Mouse (Mus musculus) MEL (cell line): Measurements from ENCODE around the gene 2310079G19Rik. TPM values are rescaled to one million over a fixed set of nuclear protein-coding genes. Genes with fewer than 3 reads are reported as not detected.

Source experiments
- DNase-seq: peaks from one replicate; pipeline ENCODE4 v3.0.0; 2011; ENCODE audit warnings: low read depth, low spot score
- H3K27ac ChIP-seq: 2 replicates; pipeline ENCODE4 v1.5.1; 2012; ENCODE audit warnings: low read depth, mild to moderate bottlenecking, control low read depth, low read length, moderate library complexity; ENCODE audit not compliant: control insufficient read depth
- H3K27me3 ChIP-seq, 2 experiments: fragments of 150-350 bp in 1 of 2; sonication (generic) in 1 of 2; 2 replicates each; pipeline ENCODE4 v1.6.1; 2012; ENCODE audit warnings: low read length in 2 of 2, mild to moderate bottlenecking in 2 of 2, improper control_type of control experiment in 1 of 2, moderate library complexity in 1 of 2; ENCODE audit not compliant: insufficient read depth in 2 of 2, control insufficient read depth in 1 of 2
- H3K36me3 ChIP-seq, 2 experiments: 2 replicates each; pipeline ENCODE4 v1.6.1; 2012 to 2014; ENCODE audit warnings: low read length in 2 of 2, improper control_type of control experiment in 1 of 2, inconsistent platforms in 1 of 2, mild to moderate bottlenecking in 1 of 2; ENCODE audit not compliant: insufficient read depth in 2 of 2, control insufficient read depth in 1 of 2
- H3K4me1 ChIP-seq, 2 experiments: fragments of 150-350 bp in 1 of 2; sonication (generic) in 1 of 2; 2 replicates each; pipeline ENCODE4 v1.6.1; 2012; ENCODE audit warnings: low read length in 2 of 2, improper control_type of control experiment in 1 of 2, mild to moderate bottlenecking in 1 of 2; ENCODE audit not compliant: insufficient read depth in 2 of 2, control insufficient read depth in 1 of 2
- H3K4me3 ChIP-seq, 2 experiments: fragments of 150-350 bp in 1 of 2; sonication (generic) in 1 of 2; 2 replicates each; pipeline ENCODE4 v1.5.1; 2012; ENCODE audit warnings: low read depth in 2 of 2, low read length in 2 of 2, mild to moderate bottlenecking in 2 of 2, moderate library complexity in 2 of 2, control low read depth in 1 of 2, improper control_type of control experiment in 1 of 2; ENCODE audit not compliant: control insufficient read depth in 1 of 2, insufficient read depth in 1 of 2
- H3K79me2 ChIP-seq: 2 replicates; pipeline ENCODE4 v1.6.1; 2012; ENCODE audit warnings: mild to moderate bottlenecking, low read length, moderate library complexity; ENCODE audit not compliant: control insufficient read depth, poor library complexity, insufficient read depth
- H3K9ac ChIP-seq: 2 replicates; pipeline ENCODE4 v1.6.1; 2012; ENCODE audit warnings: low read depth, mild to moderate bottlenecking, control low read depth, low read length, moderate library complexity; ENCODE audit not compliant: control insufficient read depth, poor library complexity, severe bottlenecking
- H3K9me3 ChIP-seq: fragments of 150-350 bp; sonication (generic); replicated peaks from 2 replicates; pipeline ENCODE4 v1.6.1; 2012; ENCODE audit warnings: mild to moderate bottlenecking, low read length, improper control_type of control experiment, moderate library complexity; ENCODE audit not compliant: insufficient read depth
- BHLHE40 ChIP-seq: IDR thresholded peaks from 2 replicates; pipeline ENCODE4 v1.6.1; 2012; ENCODE audit warnings: low read depth, mild to moderate bottlenecking, inconsistent platforms, low read length, improper control_type of control experiment, borderline replicate concordance
- CHD1 ChIP-seq: IDR thresholded peaks from 2 replicates; pipeline ENCODE4 v1.6.1; 2012; ENCODE audit warnings: low read depth, mild to moderate bottlenecking, inconsistent platforms, low read length, improper control_type of control experiment
- ELF1 ChIP-seq: IDR thresholded peaks from 2 replicates; pipeline ENCODE4 v1.6.1; 2014; ENCODE audit warnings: low read depth, mild to moderate bottlenecking, inconsistent platforms, low read length, improper control_type of control experiment, moderate library complexity
- EP300 ChIP-seq, 2 experiments: IDR thresholded peaks; 2 replicates each; pipeline ENCODE4 v1.6.1; 2011; ENCODE audit warnings: improper control_type of control experiment in 2 of 2, low read length in 2 of 2, low read depth in 1 of 2, mild to moderate bottlenecking in 1 of 2
- GATA1 ChIP-seq: IDR thresholded peaks from 2 replicates; pipeline ENCODE4 v1.6.1; 2011; ENCODE audit warnings: low read depth, low read length, improper control_type of control experiment
- MAFK ChIP-seq: IDR thresholded peaks from 2 replicates; pipeline ENCODE4 v1.6.1; 2011; ENCODE audit warnings: low read depth, mild to moderate bottlenecking, low read length, improper control_type of control experiment, borderline replicate concordance
- MYB ChIP-seq: IDR thresholded peaks from 2 replicates; pipeline ENCODE4 v1.6.1; 2011; ENCODE audit warnings: mild to moderate bottlenecking, low read depth, low read length, improper control_type of control experiment
- MYC ChIP-seq: IDR thresholded peaks from 2 replicates; pipeline ENCODE4 v1.6.1; 2011; ENCODE audit warnings: low read depth, mild to moderate bottlenecking, low read length, improper control_type of control experiment, moderate library complexity
- NELFE ChIP-seq: IDR thresholded peaks from 2 replicates; pipeline ENCODE4 v1.6.1; 2011; ENCODE audit warnings: low read depth, low read length, improper control_type of control experiment
- POLR2A ChIP-seq, 2 experiments: IDR thresholded peaks; 2 replicates each; pipeline ENCODE4 v1.6.1; 2011 to 2012; ENCODE audit warnings: low read length in 2 of 2, mild to moderate bottlenecking in 2 of 2, control low read depth in 1 of 2, improper control_type of control experiment in 1 of 2, low read depth in 1 of 2, moderate library complexity in 1 of 2; ENCODE audit not compliant: control insufficient read depth in 1 of 2, insufficient read depth in 1 of 2, poor library complexity in 1 of 2
- RAD21 ChIP-seq: IDR thresholded peaks from 2 replicates; pipeline ENCODE4 v1.6.1; 2011; ENCODE audit warnings: mild to moderate bottlenecking, low read depth, low read length, improper control_type of control experiment
- RCOR1 ChIP-seq: IDR thresholded peaks from 2 replicates; pipeline ENCODE4 v1.6.1; 2012; ENCODE audit warnings: low read depth, mild to moderate bottlenecking, inconsistent platforms, low read length, improper control_type of control experiment
- SIN3A ChIP-seq: IDR thresholded peaks from 2 replicates; pipeline ENCODE4 v1.6.1; 2012; ENCODE audit warnings: low read length, improper control_type of control experiment, inconsistent platforms
- TAL1 ChIP-seq: IDR thresholded peaks from 2 replicates; pipeline ENCODE4 v1.6.1; 2012; ENCODE audit warnings: mild to moderate bottlenecking, inconsistent platforms, low read length, moderate library complexity, mixed read lengths
- TCF12 ChIP-seq: IDR thresholded peaks from 2 replicates; pipeline ENCODE4 v1.6.1; 2014; ENCODE audit warnings: low read depth, mild to moderate bottlenecking, inconsistent platforms, low read length, improper control_type of control experiment, moderate library complexity
- ZMIZ1 ChIP-seq: IDR thresholded peaks from 2 replicates; pipeline ENCODE4 v1.6.1; 2012; ENCODE audit warnings: low read depth, mild to moderate bottlenecking, inconsistent platforms, low read length, improper control_type of control experiment, moderate library complexity
- ZNF384 ChIP-seq: IDR thresholded peaks from 2 replicates; pipeline ENCODE4 v1.6.1; 2012; ENCODE audit warnings: low read depth, mild to moderate bottlenecking, inconsistent platforms, low read length, improper control_type of control experiment
- polyA plus RNA-seq, 2 experiments: library from polyadenylated mRNA; stranded (reverse) in 1 of 2; unstranded in 1 of 2; fragments of >175 nt in 1 of 2; fragments of >200 nt in 1 of 2; gene quantifications; 2 replicates each; pipeline versions ENCODE4 v1.2.1 to v1.2.4; 2012; ENCODE audit warnings: low replicate concordance in 2 of 2, low read depth in 1 of 2; ENCODE audit not compliant: insufficient read length in 2 of 2, insufficient read depth in 1 of 2, missing spikeins in 1 of 2
- total RNA-seq: library from RNA; depleted of rRNA; stranded (reverse); fragments of 300-350 nt; gene quantifications from 2 replicates; pipeline ENCODE4 v1.2.3, GENCODE M21; 2012

The 2310079G19Rik gene
- total and polyA plus RNA-seq, 3 experiments, result not detected

DNA sequence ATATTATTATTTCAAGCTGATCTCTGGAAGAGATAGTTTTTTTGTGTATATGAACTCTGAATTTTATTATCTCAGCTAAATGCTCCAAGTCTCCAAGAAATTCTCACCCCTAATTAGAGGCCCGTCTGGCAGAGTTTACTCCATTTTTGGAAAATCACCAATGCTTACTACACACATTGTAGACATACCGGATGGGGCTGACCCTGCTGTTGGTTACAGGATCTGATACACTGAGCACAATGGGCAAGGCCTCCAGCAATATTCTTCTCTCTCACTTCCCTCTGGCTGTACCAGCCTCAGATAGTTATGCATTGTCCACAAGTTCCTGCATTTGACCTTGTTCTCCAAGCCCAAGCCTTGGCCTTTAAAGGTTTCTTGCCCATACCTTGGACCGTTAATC, 12.6 kb upstream of the 2310079G19Rik start:
- no peaks in the 10 kb centered on the region for H3K27me3 ChIP-seq
- H3K36me3 ChIP-seq, result no peaks in the 10 kb centered on the region
- H3K4me3 ChIP-seq, result no peak overlapping the region
- no peak overlapping the region for H3K27ac ChIP-seq
- no peak for DNase-seq
- no peaks in the 10 kb centered on the region for H3K4me1 ChIP-seq
- no peak overlapping the region for H3K9ac ChIP-seq
- H3K9me3 ChIP-seq, result no peaks in the 10 kb centered on the region
- TF ChIP-seq RAD21 (no peak), RCOR1 (no peak), TCF12 (no peak), ELF1 (no peak)
- no peaks in the 10 kb centered on the region for H3K79me2 ChIP-seq

- no peaks in the 10 kb centered on the region for H3K79me2 ChIP-seq
- TF ChIP-seq TAL1 (no peak), EP300 (IDR thresholded peaks at IDR 0.05; ENCODE audit: low read depth in 1 of 2, low read length in 2 of 2) (no peak), MAFK (no peak), ZNF384 (no peak), SIN3A (no peak), RCOR1 (no peak), CHD1 (no peak), RAD21 (no peak)
- H3K9me3 ChIP-seq, result no peaks in the 10 kb centered on the region
- no peak overlapping the region for H3K9ac ChIP-seq
- no peaks in the 10 kb centered on the region for H3K36me3 ChIP-seq
- no peaks in the 10 kb centered on the region for H3K27me3 ChIP-seq
- no peak overlapping the region for H3K4me3 ChIP-seq
- H3K27ac ChIP-seq, result no peak overlapping the region
- no peak for DNase-seq
- H3K4me1 ChIP-seq, result no peaks in the 10 kb centered on the region
Measured at GRCm38 (mm10) chr16:88635142-88635541, 7.7 kb upstream of the 2310079G19Rik start.

GRCm38 (mm10) chr16:88631474-88631873, 4.0 kb upstream of the 2310079G19Rik start:
- no peak overlapping the region for H3K9ac ChIP-seq
- H3K9me3 ChIP-seq, result no peaks in the 10 kb centered on the region
- no peaks in the 10 kb centered on the region for H3K4me1 ChIP-seq
- no peak for TF ChIP-seq MYC
- TF ChIP-seq NELFE, result no peak
- no peak for TF ChIP-seq BHLHE40
- TF ChIP-seq MAFK, result no peak
- TF ChIP-seq POLR2A (IDR thresholded peaks at IDR 0.05; ENCODE audit: control insufficient read depth in 1 of 2, insufficient read depth in 1 of 2, low read depth in 1 of 2, low read length in 2 of 2, poor library complexity in 1 of 2), result no peak
- TF ChIP-seq MYB, result no peak
- no peak for TF ChIP-seq GATA1
- TF ChIP-seq ZMIZ1, result no peak
- TF ChIP-seq, all 39 proteins: peak for 0
- no peaks in the 10 kb centered on the region for H3K79me2 ChIP-seq
- H3K4me3 ChIP-seq, result no peak overlapping the region
- DNase-seq, result no peak
- H3K27ac ChIP-seq, result no peak overlapping the region
- no peaks in the 10 kb centered on the region for H3K27me3 ChIP-seq
- H3K36me3 ChIP-seq, result no peaks in the 10 kb centered on the region
